Mouse (Mus musculus) brown adipose tissue, adult 24 weeks (tissue): ENCODE data around the gene A730015C16Rik. TPM values are rescaled to one million over a fixed set of nuclear protein-coding genes. Genes with fewer than 3 reads are reported as not detected.

Experiments
- H3K27ac ChIP-seq: fragments of 200-500 bp; replicated peaks from 2 replicates; pipeline ENCODE4 v1.5.1; 2012; ENCODE audit warnings: low read depth, mild to moderate bottlenecking, low read length
- H3K4me1 ChIP-seq: fragments of 200-500 bp; 2 replicates; pipeline ENCODE4 v1.6.1; 2012; ENCODE audit warnings: low read length, mixed read lengths; ENCODE audit not compliant: control insufficient read depth, insufficient read depth, insufficient read length
- H3K4me3 ChIP-seq: fragments of 200-500 bp; 2 replicates; pipeline ENCODE4 v1.5.1; 2012; ENCODE audit warnings: low read depth, mild to moderate bottlenecking, low read length, moderate library complexity; ENCODE audit not compliant: insufficient read depth
- polyA plus RNA-seq: library from polyadenylated mRNA; stranded (reverse); fragments of >200 nt; gene quantifications from 2 replicates; pipeline ENCODE4 v1.2.4, GENCODE M21; 2012; ENCODE audit not compliant: missing spikeins, insufficient read depth, insufficient read length

Gene A730015C16Rik
- polyA plus RNA-seq, 1 experiment = not detected

GRCm38 (mm10) chr4:108835496-108835895 lies 12.9 kb downstream of the A730015C16Rik start:
- Histone ChIP-seq H3K4me1 (peaks cover 5% of the 10 kb centered on the region; the same call in 1 of the 2 replicates), H3K27ac (peak overlapping the region; percentile 96; the same call in 1 of the 2 replicates), H3K4me3 (peak overlapping the region; percentile 97)

DNA sequence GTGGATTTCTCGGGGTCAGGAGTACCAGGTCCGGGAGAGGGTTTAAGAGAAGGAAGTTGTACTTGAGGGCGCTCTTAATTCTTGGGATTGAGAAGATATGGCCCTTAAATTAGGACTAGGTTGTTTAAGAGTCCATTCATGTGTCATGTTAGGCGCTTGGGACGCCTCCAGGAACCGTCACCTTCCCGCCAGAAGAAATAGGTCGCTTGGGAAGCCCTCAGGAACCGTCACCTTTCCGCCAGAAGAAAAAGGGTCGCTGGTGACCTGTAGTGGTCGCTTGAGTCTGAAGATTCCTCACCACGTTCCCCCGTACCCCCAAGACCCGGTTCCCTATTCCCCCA lies 13.5 kb downstream of the A730015C16Rik start:
- Histone ChIP-seq H3K27ac (peak overlapping the region; percentile 96), H3K4me1 (peaks cover 5% of the 10 kb centered on the region; the same call in 1 of the 2 replicates), H3K4me3 (peak overlapping the region; percentile 97)

DNA sequence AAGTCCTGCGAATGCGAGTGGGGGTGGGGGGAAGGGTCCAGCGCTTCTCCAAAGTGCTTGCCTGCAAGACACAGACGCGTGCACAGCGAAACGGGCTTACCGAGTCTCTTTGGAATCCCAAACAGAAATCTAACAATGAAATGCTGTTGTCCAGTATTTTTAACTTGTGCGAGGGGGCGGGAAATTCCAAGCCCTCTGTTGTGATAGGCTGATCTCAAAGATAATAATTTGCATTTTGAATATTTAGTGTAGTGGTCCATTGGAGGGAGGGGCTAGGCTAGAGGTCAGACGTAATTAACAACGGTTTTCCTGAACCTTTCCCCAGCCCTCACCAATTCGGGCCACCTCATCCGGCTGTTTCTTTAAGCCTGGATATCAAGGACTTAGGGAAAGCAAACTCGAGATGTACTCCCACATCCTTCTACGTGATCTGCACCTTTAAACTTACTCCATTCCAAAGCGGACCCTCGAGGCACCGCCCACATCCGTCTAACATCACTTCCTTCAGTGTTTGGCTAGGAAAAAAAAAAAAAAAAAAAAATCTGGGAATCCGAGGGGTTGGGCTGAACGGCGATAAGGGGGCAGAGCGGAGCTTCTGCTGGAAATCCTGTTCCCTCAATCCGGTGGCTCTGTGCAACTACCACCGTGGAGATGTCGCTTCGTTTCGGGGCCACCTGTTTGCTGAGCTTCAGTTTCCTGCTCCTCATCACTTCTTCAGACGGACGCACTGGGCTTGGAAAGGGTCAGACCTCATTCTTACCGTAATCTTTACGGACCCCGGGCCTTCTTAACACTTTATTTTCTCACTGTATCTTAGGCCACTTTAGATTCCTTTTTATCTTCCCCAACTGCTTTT lies 14.1 kb downstream of the A730015C16Rik start, which contains the start of gene Txndc12:
Gene Txndc12 (plus strand): TSS at position 487 of the 856 bp plus-strand sequence.
- Histone ChIP-seq H3K27ac (peak within 1 kb of the TSS; percentile 98), H3K4me3 (peak within 1 kb of the TSS; percentile 98), H3K4me1 (peaks cover 5% of the 10 kb centered on the region; the same call in 1 of the 2 replicates)

DNA sequence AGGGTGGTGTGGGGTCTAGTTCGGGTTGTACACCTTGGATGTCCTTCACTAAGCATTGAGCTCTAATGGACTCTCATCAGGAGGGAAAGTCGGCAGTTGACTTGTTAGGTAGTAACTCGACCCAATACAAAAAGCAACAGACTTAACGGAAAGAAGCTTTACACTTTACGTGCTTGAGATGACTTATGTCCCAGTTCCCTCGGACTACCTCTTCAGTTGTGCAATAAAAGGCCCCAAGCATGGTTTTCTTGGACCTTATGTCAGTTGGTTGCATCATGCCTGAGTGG lies 14.6 kb downstream of the A730015C16Rik start:
- Histone ChIP-seq H3K4me3 (peak overlapping the region; percentile 97), H3K4me1 (peaks cover 5% of the 10 kb centered on the region; the same call in 1 of the 2 replicates), H3K27ac (peak overlapping the region; percentile 98)

DNA sequence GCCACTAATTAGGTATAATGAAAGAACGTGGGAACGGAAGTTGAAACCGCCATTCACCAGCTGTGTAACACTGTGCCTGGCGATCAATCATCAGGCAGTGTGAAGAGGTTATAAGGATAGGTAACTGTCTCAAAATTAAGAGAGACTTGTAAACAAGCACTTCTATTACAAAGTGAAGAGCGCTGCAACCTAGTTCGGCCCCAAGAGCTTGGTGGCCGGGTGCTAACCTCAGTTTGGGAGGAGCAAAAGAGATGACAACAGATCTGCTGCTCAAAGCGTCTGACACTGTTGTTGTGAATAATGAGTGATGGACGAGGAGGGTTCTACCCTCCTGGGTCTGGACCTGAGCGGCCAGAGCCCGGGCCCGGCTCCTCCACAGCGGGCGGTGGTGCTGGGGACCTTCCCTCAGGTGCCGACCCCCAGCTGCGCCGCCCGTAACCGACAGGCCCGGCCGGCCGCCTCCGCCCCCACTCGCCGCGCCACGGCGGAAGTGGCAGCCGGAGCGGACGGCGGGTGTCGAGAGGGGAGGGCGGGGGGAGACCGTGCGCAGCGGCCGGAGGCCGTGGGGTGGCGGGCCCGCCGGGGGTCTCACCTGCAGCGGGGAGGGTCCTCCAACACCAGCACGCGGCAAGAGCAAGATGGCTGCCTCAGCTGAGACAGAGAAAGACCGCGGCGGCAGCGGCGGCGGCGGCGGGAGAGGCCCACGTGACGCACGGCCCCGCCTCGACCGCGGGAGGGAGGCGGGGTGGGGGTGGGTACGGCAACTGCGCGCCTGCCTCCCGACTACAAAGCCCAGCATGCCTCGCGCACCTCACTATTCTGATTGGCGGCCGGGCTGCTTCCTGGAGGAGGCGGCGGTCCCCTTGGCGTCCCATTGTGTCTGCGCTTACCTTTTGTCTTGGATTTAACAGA lies 15.2 kb downstream of the A730015C16Rik start, which contains the start of gene Btf3l4:
Gene Btf3l4 (minus strand): TSS at position 699 of the 912 bp plus-strand sequence.
- Histone ChIP-seq H3K27ac (peak within 1 kb of the TSS; percentile 98), H3K4me1 (peaks cover 5% of the 10 kb centered on the region; the same call in 1 of the 2 replicates), H3K4me3 (peak within 1 kb of the TSS; percentile 98)

DNA sequence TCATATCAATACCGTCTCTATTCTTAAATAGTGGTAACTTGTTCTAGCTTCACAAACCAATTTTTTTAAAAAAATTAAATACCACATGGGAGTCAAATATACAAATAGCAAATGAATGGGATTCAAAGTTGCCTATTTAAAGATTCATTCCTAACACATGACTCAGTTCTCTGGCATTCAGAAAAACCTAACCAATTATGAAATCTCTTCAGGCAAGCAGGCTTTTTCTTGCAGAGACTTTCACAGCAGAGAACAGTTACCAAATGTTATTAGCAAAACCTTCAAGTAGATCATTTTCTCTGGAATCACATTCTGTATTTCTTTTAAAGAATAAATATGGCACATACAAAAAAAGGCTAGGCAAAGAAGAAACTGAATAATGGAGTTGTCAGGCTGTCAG lies 17.7 kb downstream of the A730015C16Rik start:
- H3K4me1 ChIP-seq = peaks cover 4% of the 10 kb centered on the region; the same call in 1 of the 2 replicates
- no peak overlapping the region for H3K4me3 ChIP-seq
- H3K27ac ChIP-seq = no peak overlapping the region

DNA sequence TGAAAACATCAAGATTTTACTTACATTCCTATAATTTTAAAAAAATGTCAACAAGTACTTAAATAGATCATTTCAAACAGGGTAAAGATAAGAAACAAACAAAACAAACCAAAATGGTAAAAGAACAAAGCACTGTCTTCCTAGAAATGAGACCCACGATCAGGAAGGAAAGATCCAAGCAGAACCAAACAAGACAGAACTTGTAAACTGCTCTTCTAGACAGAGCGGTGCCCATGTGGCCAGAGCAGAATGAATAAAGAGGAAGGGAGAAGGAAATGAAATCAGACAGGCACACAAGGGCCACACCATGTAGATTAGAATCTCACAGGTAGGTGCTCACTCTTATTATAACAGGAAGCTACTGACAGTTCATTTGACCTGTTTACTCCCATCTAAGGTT lies 21.8 kb downstream of the A730015C16Rik start:
- H3K4me1 ChIP-seq = no peaks in the 10 kb centered on the region

GRCm38 (mm10) chr4:108826096-108826495 lies 22.3 kb downstream of the A730015C16Rik start:
- Histone ChIP-seq H3K4me1 (no peaks in the 10 kb centered on the region), H3K27ac (no peak overlapping the region), H3K4me3 (no peak overlapping the region)

More for the DNA sequence above, 21.8 kb downstream of the A730015C16Rik start:
- no peak overlapping the region for H3K4me3 ChIP-seq
- H3K27ac ChIP-seq = no peak overlapping the region

DNA sequence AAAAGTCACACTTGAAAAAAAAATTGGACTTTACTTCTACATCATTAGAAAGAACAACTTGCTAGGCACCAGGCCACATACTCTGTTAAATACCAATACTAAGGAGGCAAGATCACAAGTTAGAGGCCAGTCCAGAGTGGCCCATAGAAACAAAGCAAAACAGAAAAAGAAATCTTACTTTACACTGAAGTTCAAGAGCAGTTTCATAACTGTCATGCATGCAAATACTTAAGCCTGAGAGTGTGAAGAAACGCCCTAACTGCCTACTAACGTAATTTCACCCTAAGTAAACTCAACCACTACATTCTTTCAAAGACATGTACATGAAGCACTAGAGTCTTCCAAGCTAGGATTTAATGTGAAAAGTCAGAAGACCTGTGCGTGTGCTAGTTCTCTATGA lies 22.7 kb downstream of the A730015C16Rik start:
- Histone ChIP-seq H3K4me3 (no peak overlapping the region), H3K27ac (no peak overlapping the region), H3K4me1 (no peaks in the 10 kb centered on the region)

DNA sequence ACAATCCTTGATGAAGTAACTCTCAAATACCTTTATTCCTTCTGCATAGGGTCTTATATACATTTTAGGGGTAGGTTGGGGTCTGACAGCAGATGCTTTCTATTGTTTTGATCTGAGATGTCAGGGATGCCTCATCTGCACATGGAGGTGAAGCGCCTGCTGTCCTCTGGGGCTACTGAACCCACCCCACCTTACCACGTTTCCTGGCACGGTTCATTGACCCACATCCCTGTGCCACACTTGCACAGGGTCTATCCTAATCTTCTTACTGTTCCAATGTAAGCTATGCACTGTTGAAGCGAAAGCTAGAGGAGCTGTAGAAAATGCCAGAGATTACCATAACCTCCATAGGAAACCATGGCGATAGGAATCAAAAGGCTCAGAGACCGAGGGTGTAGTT lies 36.9 kb downstream of the A730015C16Rik start:
- no peak overlapping the region for H3K27ac ChIP-seq
- H3K4me1 ChIP-seq = no peaks in the 10 kb centered on the region

GRCm38 (mm10) chr4:108811142-108811541 lies 37.3 kb downstream of the A730015C16Rik start:
- no peak overlapping the region for H3K27ac ChIP-seq
- H3K4me1 ChIP-seq = no peaks in the 10 kb centered on the region
- no peak overlapping the region for H3K4me3 ChIP-seq

More for the DNA sequence above, 36.9 kb downstream of the A730015C16Rik start:
- no peak overlapping the region for H3K4me3 ChIP-seq

DNA sequence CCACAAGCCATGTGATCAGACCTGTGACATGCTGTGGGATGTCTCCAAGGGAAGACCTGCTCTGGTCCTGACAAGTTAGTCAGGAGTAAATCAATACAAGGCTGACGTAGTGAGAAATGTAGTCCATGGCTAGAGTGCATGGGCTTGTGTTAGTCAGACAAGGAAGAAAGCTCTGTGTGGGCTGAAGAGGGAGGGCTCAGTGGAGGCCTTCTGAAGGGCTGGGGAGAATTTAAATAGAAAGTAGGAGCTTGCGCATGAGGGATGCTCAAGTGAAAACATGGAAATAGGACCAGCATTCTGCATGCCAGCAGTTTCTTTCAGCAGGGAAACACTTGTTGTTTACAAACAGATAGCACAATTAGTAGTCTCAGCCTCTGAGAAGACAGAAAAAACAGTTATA lies 44.9 kb downstream of the A730015C16Rik start:
- Histone ChIP-seq H3K4me1 (no peaks in the 10 kb centered on the region), H3K27ac (no peak overlapping the region), H3K4me3 (no peak overlapping the region)

- Histone ChIP-seq H3K27ac (no peak overlapping the region), H3K4me3 (no peak overlapping the region), H3K4me1 (peaks cover 2% of the 10 kb centered on the region; the same call in 1 of the 2 replicates)
These were observed 50.2 kb downstream of the A730015C16Rik start for GRCm38 (mm10) chr4:108798083-108798830.
